Comparison of ENCODE assay signal across 26 mouse cellular contexts in the genomic region with DNA sequence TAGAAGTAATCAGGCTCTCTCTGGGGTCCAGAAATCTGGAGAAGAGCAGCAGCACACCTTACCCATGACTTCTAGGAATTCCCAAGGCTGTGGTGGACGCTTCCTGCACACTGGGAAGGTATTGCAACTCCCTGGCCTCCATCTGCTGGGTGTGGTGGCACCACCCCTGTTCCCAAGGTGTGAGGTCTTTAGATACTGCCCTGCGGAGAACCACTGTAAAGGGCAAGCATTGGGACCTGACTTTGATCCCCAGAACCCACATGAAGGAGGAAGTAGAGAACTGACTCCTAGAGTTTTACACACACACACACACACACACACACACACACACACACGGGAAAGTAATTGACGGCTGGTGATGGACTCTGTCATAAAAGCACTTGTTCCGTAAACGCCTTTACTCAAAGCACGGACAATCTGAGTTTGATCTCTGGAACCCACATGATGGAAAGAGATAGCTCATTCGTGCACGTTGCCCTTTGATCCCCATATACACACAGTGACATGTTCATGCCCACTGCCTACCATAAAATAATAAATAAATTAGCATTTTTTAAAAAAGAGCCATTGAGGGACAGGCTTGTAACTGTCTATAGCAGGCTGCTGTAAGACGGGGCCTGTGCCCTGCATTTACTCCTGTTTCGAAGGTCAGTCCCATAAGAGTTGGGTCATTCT. TPM values are rescaled to one million over a fixed set of nuclear protein-coding genes. Genes with fewer than 3 reads are reported as not detected.
DNase-seq lines count a peak whose midpoint lies in the region; ATAC-seq and TF ChIP-seq lines count a peak whose summit lies in the region.
"Had no signal": no experiment of that assay in that cellular context is flagged by ENCODE, and none has a peak within 500 bp of the region (broad histone marks: within the 10 kb centered on the region; RNA-seq: fewer than 3 reads in every experiment).

No protein-coding gene starts in this region.

- H3K9ac ChIP-seq in intestine, embryonic 16.5 days (ENCODE audit: low read depth, low read length), result peak overlapping the region; percentile 31; the same call in 1 of the 2 replicates
- no peak overlapping the region for H3K9ac ChIP-seq in stomach, postnatal 0 days (ENCODE audit: low read length)
- H3K9ac ChIP-seq: embryonic facial prominence, embryonic 12.5 days; embryonic facial prominence, embryonic 15.5 days; forebrain, embryonic 12.5 days; forebrain, embryonic 15.5 days; heart, embryonic 12.5 days; heart, embryonic 15.5 days; hindbrain, embryonic 14.5 days had no signal

- H3K36me3 ChIP-seq in intestine, embryonic 16.5 days (ENCODE audit: control insufficient read depth, insufficient read depth, low read length), result no peaks in the 10 kb centered on the region
- H3K36me3 ChIP-seq in small intestine, adult 2 months (ENCODE audit: control insufficient read depth, insufficient read depth, low read length), result peaks cover 3% of the 10 kb centered on the region; the same call in 1 of the 2 replicates
- no peaks in the 10 kb centered on the region for H3K36me3 ChIP-seq in stomach, postnatal 0 days (ENCODE audit: control insufficient read depth, insufficient read depth, low read length)
- H3K36me3 ChIP-seq: embryonic facial prominence, embryonic 12.5 days; embryonic facial prominence, embryonic 15.5 days; forebrain, embryonic 12.5 days; forebrain, embryonic 15.5 days; heart, embryonic 15.5 days had no signal

- no peak overlapping the region for H3K4me3 ChIP-seq in intestine, embryonic 16.5 days (ENCODE audit: low read length)
- H3K4me3 ChIP-seq in small intestine, adult 2 months (ENCODE audit: low read depth, low read length), result no peak overlapping the region
- no peak overlapping the region for H3K4me3 ChIP-seq in stomach, postnatal 0 days (ENCODE audit: low read depth, low read length)
- H3K4me3 ChIP-seq: embryonic facial prominence, embryonic 12.5 days; embryonic facial prominence, embryonic 15.5 days; forebrain, embryonic 12.5 days; forebrain, embryonic 15.5 days; heart, embryonic 12.5 days; heart, embryonic 15.5 days had no signal

- H3K4me1 ChIP-seq in intestine, embryonic 16.5 days (ENCODE audit: control insufficient read depth, insufficient read depth, low read length), result peaks cover 9% of the 10 kb centered on the region; the same call in 1 of the 2 replicates
- peaks cover 19% of the 10 kb centered on the region; the same call in 1 of the 2 replicates for H3K4me1 ChIP-seq in small intestine, adult 2 months (ENCODE audit: control insufficient read depth, insufficient read depth, insufficient read length, low read length)
- H3K4me1 ChIP-seq in stomach, postnatal 0 days (replicated peaks; ENCODE audit: control insufficient read depth, insufficient read depth), result no peaks in the 10 kb centered on the region
- H3K4me1 ChIP-seq: embryonic facial prominence, embryonic 12.5 days; embryonic facial prominence, embryonic 15.5 days; heart, embryonic 12.5 days; heart, embryonic 15.5 days had no signal

- ATAC-seq in intestine, embryonic 16.5 days, result peak; percentile 92
- 0 out of 2 replicates have a peak, but pooled peaks have one; percentile 25 for ATAC-seq in stomach, postnatal 0 days (ENCODE audit: low FRiP score, low TSS enrichment)
- ATAC-seq: CD4-positive, CD25-positive, alpha-beta regulatory T cell, adult 4 months; forebrain, embryonic 15.5 days; hindbrain, postnatal 0 days had no signal

- no peaks in the 10 kb centered on the region for H3K9me3 ChIP-seq in intestine, embryonic 16.5 days (ENCODE audit: control insufficient read depth, low read length)
- no peaks in the 10 kb centered on the region for H3K9me3 ChIP-seq in stomach, postnatal 0 days (ENCODE audit: control insufficient read depth, low read length)
- H3K9me3 ChIP-seq: embryonic facial prominence, embryonic 12.5 days; embryonic facial prominence, embryonic 15.5 days; forebrain, embryonic 12.5 days; forebrain, embryonic 15.5 days; heart, embryonic 12.5 days; heart, embryonic 15.5 days had no signal

- 0 out of 2 replicates have a peak overlapping the region, but pooled peaks have one; percentile 2 for H3K4me2 ChIP-seq in intestine, embryonic 16.5 days (ENCODE audit: low read depth, low read length)
- no peak overlapping the region for H3K4me2 ChIP-seq in stomach, postnatal 0 days (replicated peaks; ENCODE audit: low read depth)
- H3K4me2 ChIP-seq: embryonic facial prominence, embryonic 12.5 days; embryonic facial prominence, embryonic 15.5 days; forebrain, embryonic 12.5 days; forebrain, embryonic 15.5 days; heart, embryonic 12.5 days; heart, embryonic 15.5 days; hindbrain, embryonic 14.5 days had no signal

- intact Hi-C loops in heart, postnatal 14 days (cut with DNase I), result no loop called here

- 54% methylated on average over 11 of the region's 11 CpGs for WGBS in intestine, embryonic 16.5 days
- WGBS in small intestine, adult 2 months, result 28% methylated on average over 11 of the region's 11 CpGs
- WGBS in stomach, postnatal 0 days, result 78% methylated on average over 11 of the region's 11 CpGs

- TF ChIP-seq EP300 in stomach, postnatal 0 days (optimal IDR thresholded peaks at IDR 0.05), result no peak

- TF ChIP-seq CTCF in small intestine, adult 2 months (IDR thresholded peaks at IDR 0.05; ENCODE audit: extremely low read depth, insufficient read length, insufficient replicate concordance, low read depth, low read length), result no peak
- no peak for TF ChIP-seq CTCF in stomach, postnatal 0 days (IDR thresholded peaks at IDR 0.05; ENCODE audit: low read depth)

- DNase-seq in stomach, postnatal 0 days (ENCODE audit: low spot score), result no peak
- no peak for DNase-seq in yolk sac, embryonic 10.5 days (ENCODE audit: low spot score)
- DNase-seq in adrenal gland, adult 18-20 months (ENCODE audit: low spot score in 2 of 2), result no peak
- DNase-seq in heart, postnatal 14 days, result no peak
- DNase-seq: adrenal gland, adult 8-10 months; adrenal gland, postnatal 25 days; cerebellum, adult 11-12 months; cerebellum, adult 9-10 months; cerebellum, postnatal 14 days; gastrocnemius, postnatal 25 days; heart, adult 18-20 months; heart, postnatal 10 days; heart, postnatal 4 days had no signal

- TF ChIP-seq POLR2A in small intestine, adult 2 months (IDR thresholded peaks at IDR 0.05; ENCODE audit: low read depth, low read length), result no peak

- H3K27me3 ChIP-seq in intestine, embryonic 16.5 days (replicated peaks; ENCODE audit: control insufficient read depth, insufficient read depth, low read length), result no peaks in the 10 kb centered on the region
- H3K27me3 ChIP-seq in small intestine, adult 2 months (ENCODE audit: control insufficient read depth, insufficient read depth, low read length), result no peaks in the 10 kb centered on the region
- no peaks in the 10 kb centered on the region for H3K27me3 ChIP-seq in stomach, postnatal 0 days (ENCODE audit: control insufficient read depth, insufficient read depth, low read length)
- H3K27me3 ChIP-seq: embryonic facial prominence, embryonic 15.5 days; forebrain, embryonic 12.5 days; forebrain, embryonic 15.5 days; heart, embryonic 12.5 days; heart, embryonic 15.5 days had no signal

- H3K27ac ChIP-seq in intestine, embryonic 16.5 days (ENCODE audit: low read length), result peak overlapping the region; percentile 89
- H3K27ac ChIP-seq in small intestine, adult 2 months (ENCODE audit: insufficient read depth, low read depth, low read length), result peak overlapping the region; percentile 80
- H3K27ac ChIP-seq in stomach, postnatal 0 days (replicated peaks), result no peak overlapping the region
- H3K27ac ChIP-seq: embryonic facial prominence, embryonic 12.5 days; embryonic facial prominence, embryonic 15.5 days; forebrain, embryonic 12.5 days; forebrain, embryonic 15.5 days; heart, embryonic 15.5 days; hindbrain, embryonic 14.5 days; hindbrain, postnatal 0 days had no signal

RNA-seq across cellular contexts. Expression of a gene that starts 34.3 kb away (rescaled TPM):
- polyA plus RNA-seq in intestine, embryonic 16.5 days (2015; fragmentation: Nextera tagmentation; extraction: Ambion mirVana), result 47.8 and 54.7 TPM in 2 replicates
- polyA plus RNA-seq in small intestine, adult 2 months (2012; rRNA removed), result 8.2 and 36.1 TPM in 2 replicates
- polyA plus RNA-seq in stomach, postnatal 0 days (2015; fragmentation: Nextera tagmentation; extraction: Ambion mirVana), result 8.0 and 9.3 TPM in 2 replicates
- 10 to 100 TPM; 17.1 to 26.8 TPM for total RNA-seq in adrenal gland, adult 18-20 months (2021)
- total RNA-seq in heart, postnatal 14 days (2021), result 10 to 100 TPM; 12.9 to 13.6 TPM

RNA-seq across cellular contexts. Expression of a gene that starts 45.3 kb away (rescaled TPM):
- polyA plus RNA-seq in intestine, embryonic 16.5 days (2015; fragmentation: Nextera tagmentation; extraction: Ambion mirVana), result 0.59 and 0.70 TPM in 2 replicates
- polyA plus RNA-seq in small intestine, adult 2 months (2012; rRNA removed), result 0.04 and 0.24 TPM in 2 replicates
- not detected in 2 replicates for polyA plus RNA-seq in stomach, postnatal 0 days (2015; fragmentation: Nextera tagmentation; extraction: Ambion mirVana)
- total RNA-seq in adrenal gland, adult 18-20 months (2021), result not detected
- total RNA-seq in heart, postnatal 14 days (2021), result not detected
- total RNA-seq: adrenal gland, adult 8-10 months; adrenal gland, postnatal 25 days; gastrocnemius, adult 8-10 months; gastrocnemius, postnatal 25 days; heart, adult 18-20 months; heart, postnatal 10 days; heart, postnatal 4 days; hindbrain, postnatal 0 days had no signal
- polyA plus RNA-seq: C2C12; CD4-positive, CD25-positive, alpha-beta regulatory T cell, adult 4 months; embryonic facial prominence, embryonic 15.5 days; heart, embryonic 12.5 days; heart, embryonic 15.5 days had no signal
